Mouse (Mus musculus): ENCODE results near the gene Spata6. TPM values are rescaled to one million over a fixed set of nuclear protein-coding genes. Genes with fewer than 3 reads are reported as not detected.
A peak's percentile ranks its signal among the peaks of the same experiment; 100 is the strongest.

Spata6 gene
- total RNA-seq (2021): 12.6 and 14.9 TPM in 2 replicates
- long read RNA-seq, partial matches to known transcripts: 0 of 6 reads
- long read RNA-seq, other reads (novel, unspliced or antisense): 2 of 6 reads

GRCm38 (mm10) chr4:111719776-111720661 is at the start of gene Spata6:
Spata6 (plus strand) TSS chr4:111719984.
- peak; percentile 93 for DNase-seq

GRCm38 (mm10) chr4:111670566-111671421 is 49.0 kb upstream of the Spata6 start:
- DNase-seq: no peak

GRCm38 (mm10) chr4:111671440-111671839 is 48.3 kb upstream of the Spata6 start:
- no peak for DNase-seq

- DNase-seq: peak; percentile 13
These were observed 45.9 kb upstream of the Spata6 start for GRCm38 (mm10) chr4:111673904-111674303.

- DNase-seq: no peak
These were observed 37.9 kb upstream of the Spata6 start for GRCm38 (mm10) chr4:111681926-111682325.

GRCm38 (mm10) chr4:111682793-111683192 is 37.0 kb upstream of the Spata6 start:
- DNase-seq: no peak

GRCm38 (mm10) chr4:111683843-111684242 is 35.9 kb upstream of the Spata6 start:
- DNase-seq: no peak

GRCm38 (mm10) chr4:111685951-111686350 is 33.8 kb upstream of the Spata6 start:
- DNase-seq: no peak

- DNase-seq: peak; percentile 42
These were observed 32.8 kb upstream of the Spata6 start for GRCm38 (mm10) chr4:111686951-111687350.

GRCm38 (mm10) chr4:111687613-111688012 is 32.2 kb upstream of the Spata6 start:
- peak; percentile 84 for DNase-seq

GRCm38 (mm10) chr4:111691057-111691543 is 28.7 kb upstream of the Spata6 start:
- DNase-seq: no peak

GRCm38 (mm10) chr4:111701381-111701780 is 18.4 kb upstream of the Spata6 start:
- DNase-seq: no peak

GRCm38 (mm10) chr4:111704126-111704525 is 15.7 kb upstream of the Spata6 start:
- no peak for DNase-seq

- no peak for DNase-seq
These were observed 14.8 kb upstream of the Spata6 start for GRCm38 (mm10) chr4:111704975-111705374.

- DNase-seq: no peak
These were observed 488 bp upstream of the Spata6 start for GRCm38 (mm10) chr4:111719296-111719695.

GRCm38 (mm10) chr4:111720662-111721003 is 849 bp downstream of the Spata6 start:
- DNase-seq: no peak

- peak; percentile 3 for DNase-seq
These were observed 1.5 kb downstream of the Spata6 start for GRCm38 (mm10) chr4:111721121-111721840.

GRCm38 (mm10) chr4:111737551-111737950 is 17.8 kb downstream of the Spata6 start:
- no peak for DNase-seq

- DNase-seq: no peak
These were observed 60.7 kb downstream of the Spata6 start for GRCm38 (mm10) chr4:111780533-111780932.

- DNase-seq: no peak
These were observed 80.1 kb downstream of the Spata6 start for GRCm38 (mm10) chr4:111799892-111800291.

GRCm38 (mm10) chr4:111803164-111803563 is 83.4 kb downstream of the Spata6 start:
- no peak for DNase-seq

GRCm38 (mm10) chr4:111817478-111817877 is 97.7 kb downstream of the Spata6 start:
- DNase-seq: no peak

Measured in adrenal gland, postnatal 25 days (tissue).